In genomic region chr17:9976866-9977421, GRCm38 (mm10) we compare ENCODE assay signal across 19 mouse cellular contexts.
"Had no signal": no experiment of that assay in that cellular context is flagged by ENCODE, and none has a peak within 500 bp of the region (broad histone marks: within the 10 kb centered on the region; RNA-seq: fewer than 3 reads in every experiment).

No protein-coding gene starts in this region.

- H3K4me2 ChIP-seq: limb, embryonic 12.5 days; limb, embryonic 15.5 days; liver, embryonic 11.5 days; midbrain, embryonic 12.5 days; midbrain, embryonic 15.5 days; neural tube, embryonic 12.5 days had no signal

- H3K4me3 ChIP-seq: limb, embryonic 12.5 days; limb, embryonic 15.5 days; midbrain, embryonic 12.5 days; midbrain, embryonic 15.5 days; neural tube, embryonic 12.5 days; stomach, embryonic 15.5 days had no signal

- H3K9ac ChIP-seq: limb, embryonic 12.5 days; limb, embryonic 15.5 days; liver, embryonic 14.5 days; liver, postnatal 0 days; lung, embryonic 14.5 days; midbrain, embryonic 12.5 days; midbrain, embryonic 15.5 days; neural tube, embryonic 12.5 days; stomach, embryonic 15.5 days had no signal

- H3K27me3 ChIP-seq: limb, embryonic 15.5 days; midbrain, embryonic 12.5 days; midbrain, embryonic 15.5 days; neural tube, embryonic 12.5 days; stomach, embryonic 15.5 days had no signal

- H3K27ac ChIP-seq: limb, embryonic 12.5 days; limb, embryonic 15.5 days; liver, embryonic 14.5 days; macrophage; midbrain, embryonic 12.5 days; midbrain, embryonic 15.5 days; neural tube, embryonic 12.5 days; stomach, embryonic 15.5 days had no signal

- ATAC-seq: liver, postnatal 0 days; lung, postnatal 0 days; midbrain, embryonic 15.5 days had no signal

- H3K4me1 ChIP-seq: limb, embryonic 12.5 days; limb, embryonic 15.5 days; stomach, embryonic 15.5 days had no signal

- DNase-seq: kidney, postnatal 14 days; kidney, postnatal 4 days; left cerebral cortex, postnatal 4 days; liver, postnatal 0 days; retina, postnatal 1 day; right cerebral cortex, postnatal 25 days; spleen, adult 18-20 months; thymus, postnatal 25 days had no signal

- H3K9me3 ChIP-seq: limb, embryonic 12.5 days; limb, embryonic 15.5 days; midbrain, embryonic 12.5 days; midbrain, embryonic 15.5 days; neural tube, embryonic 12.5 days; stomach, embryonic 15.5 days had no signal

- H3K36me3 ChIP-seq: limb, embryonic 12.5 days; limb, embryonic 15.5 days; midbrain, embryonic 12.5 days; midbrain, embryonic 15.5 days; neural tube, embryonic 12.5 days; stomach, embryonic 15.5 days had no signal
